Mouse (Mus musculus) stomach, postnatal 0 days (tissue): ENCODE results near the gene Neb.

ENCODE experiments used
- CTCF ChIP-seq: IDR thresholded peaks from 2 replicates; pipeline ENCODE4 v1.5.1; 2016; ENCODE audit warnings: antibody characterized with exemption, low read depth, mild to moderate bottlenecking, moderate library complexity
- EP300 ChIP-seq: optimal IDR thresholded peaks from 2 replicates; pipeline ENCODE3; 2016; ENCODE audit warnings: antibody characterized with exemption

GRCm38 (mm10) chr2:52317471-52317870, 60.8 kb downstream of the Neb start:
- no peak for TF ChIP-seq CTCF
- no peak for TF ChIP-seq EP300
